Mouse (Mus musculus) layer of hippocampus, postnatal 14 days (tissue): ENCODE results near the gene 3425401B19Rik. TPM values are rescaled to one million over a fixed set of nuclear protein-coding genes. Genes with fewer than 3 reads are reported as not detected.

Source experiments
- DNase-seq, 2 experiments: peaks; one replicate each; pipeline ENCODE4 v3.0.0; 2021 to 2022; ENCODE audit warnings: low spot score in 2 of 2, mixed read lengths in 1 of 2
- total RNA-seq, 2 experiments: library from RNA; stranded (reverse); gene quantifications; 2 replicates each; pipeline ENCODE4 v1.2.3; 2021

3425401B19Rik gene
- total RNA-seq, 2 experiments from 2014 or later = 0.07 TPM; not detected in 1

DNA sequence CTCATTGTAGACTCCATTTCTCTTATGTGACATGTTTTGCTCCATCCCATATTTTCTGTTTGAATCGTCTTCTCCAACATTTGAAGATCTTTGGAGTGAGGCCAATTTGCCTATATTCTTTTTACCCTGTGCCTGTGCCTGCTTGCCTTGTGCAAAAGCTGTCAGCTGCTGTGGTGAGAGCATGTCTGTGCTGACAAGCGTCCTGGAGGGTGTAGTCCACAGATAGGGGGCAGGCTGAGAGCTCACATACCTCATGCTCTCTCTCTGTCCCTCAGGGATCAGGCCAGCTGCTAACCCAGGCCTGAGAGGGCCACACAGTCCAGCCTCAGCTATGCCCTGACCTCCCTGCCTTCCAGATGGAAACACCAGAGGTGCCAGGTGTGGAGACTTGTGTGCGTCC, 11.9 kb downstream of the 3425401B19Rik start:
- peak in 1 of 2 experiments; percentile 9 for DNase-seq

GRCm38 (mm10) chr14:32663099-32663498, 22.0 kb downstream of the 3425401B19Rik start:
- no peak for DNase-seq

DNA sequence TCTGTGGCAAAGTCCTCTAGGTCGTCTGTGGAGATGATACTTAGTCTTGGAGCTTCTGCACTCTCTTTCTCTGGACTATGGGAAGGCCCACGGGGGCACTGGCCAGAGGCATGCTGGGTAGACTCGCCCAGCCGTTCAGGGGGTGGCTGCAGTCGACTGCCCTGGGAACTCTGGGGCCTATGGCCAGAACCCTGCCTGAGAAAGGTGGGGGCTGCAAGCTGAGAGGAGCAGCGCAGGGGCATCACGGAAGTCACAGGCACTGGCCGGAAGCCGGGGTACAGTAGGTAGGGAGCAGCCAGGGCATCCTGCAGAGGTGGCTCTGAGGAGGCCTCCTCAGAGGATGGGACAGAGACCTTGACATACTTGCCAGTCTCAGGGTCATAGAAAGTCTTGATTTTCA, 25.3 kb downstream of the 3425401B19Rik start:
- DNase-seq = no peak

GRCm38 (mm10) chr14:32638485-32638884, 46.6 kb downstream of the 3425401B19Rik start:
- no peak for DNase-seq

DNA sequence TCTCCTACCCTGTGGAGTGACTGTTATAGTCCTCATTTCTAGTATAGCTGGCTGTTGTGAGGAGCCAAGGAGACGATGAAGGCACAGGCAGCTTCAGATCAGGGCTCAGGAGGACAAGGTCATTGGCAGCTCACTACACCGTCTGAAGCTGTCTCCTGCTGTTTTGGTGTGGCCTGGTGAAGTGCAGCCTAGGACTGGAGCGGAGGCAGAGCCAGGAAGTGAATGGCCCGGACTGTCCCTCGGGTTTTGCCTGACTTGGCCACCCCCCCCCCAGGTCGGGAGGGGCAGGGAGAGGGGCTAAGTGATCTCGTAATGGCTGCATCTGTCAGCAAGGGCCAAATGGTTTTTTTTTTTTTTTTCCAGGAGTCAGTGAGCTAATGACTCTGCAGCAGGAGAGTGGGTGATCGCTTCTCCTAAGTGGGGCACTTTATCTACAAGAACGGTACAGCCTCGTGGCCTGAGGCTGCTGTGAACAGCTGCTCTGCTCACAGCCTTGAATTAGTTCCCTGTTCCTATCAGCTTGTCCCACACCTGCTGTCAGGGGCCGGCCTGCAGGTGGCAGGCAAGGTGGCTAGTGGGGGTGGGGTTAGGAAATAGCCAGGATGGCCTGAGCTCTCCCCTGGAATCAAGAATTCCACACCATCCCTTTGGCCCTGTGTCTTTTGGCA, 50.9 kb downstream of the 3425401B19Rik start:
- no peak for DNase-seq

- no peak for DNase-seq
These were observed 52.0 kb downstream of the 3425401B19Rik start for GRCm38 (mm10) chr14:32632908-32633600.

DNA sequence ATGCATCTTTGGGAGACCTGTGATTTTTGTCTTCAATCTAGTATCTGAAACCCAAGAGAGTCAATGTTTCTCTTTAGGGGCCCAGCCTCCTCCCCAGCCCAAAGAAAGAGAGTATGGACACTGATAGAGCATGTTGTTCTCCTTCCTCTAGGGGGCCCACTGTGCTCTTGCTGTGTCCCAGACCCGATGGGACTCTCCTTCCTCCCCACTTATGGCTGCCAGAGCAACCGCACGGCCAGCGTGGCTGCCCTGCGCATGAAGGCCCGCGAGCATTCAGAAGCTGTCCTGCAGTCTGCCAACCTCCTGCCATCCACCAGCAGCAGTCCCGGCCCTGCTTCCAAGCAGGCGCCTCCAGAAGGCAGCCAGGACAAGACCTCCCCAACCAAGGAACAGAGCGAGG, 56.5 kb downstream of the 3425401B19Rik start:
- peak in 1 of 2 experiments; percentile 13 for DNase-seq

DNA sequence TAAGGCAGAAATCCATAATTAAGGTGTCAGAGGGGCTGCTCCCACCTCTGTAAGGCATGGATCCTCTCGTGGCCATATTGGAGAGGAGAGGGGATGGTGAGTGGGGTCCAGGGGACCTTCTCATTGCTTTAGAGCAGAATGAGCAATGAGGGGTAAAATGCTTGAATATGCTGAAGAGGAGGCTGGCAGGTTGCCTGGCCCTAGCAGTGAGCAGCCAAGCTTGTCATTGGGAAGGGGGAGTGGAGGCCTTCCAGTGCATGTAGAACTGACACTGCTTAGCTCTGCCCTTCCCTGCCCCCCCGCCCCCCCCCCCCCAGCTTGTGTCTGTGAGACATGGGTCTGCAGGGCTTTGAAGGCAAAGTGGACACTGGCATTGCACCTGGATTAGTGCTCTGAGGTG, 57.8 kb downstream of the 3425401B19Rik start:
- no peak for DNase-seq

DNA sequence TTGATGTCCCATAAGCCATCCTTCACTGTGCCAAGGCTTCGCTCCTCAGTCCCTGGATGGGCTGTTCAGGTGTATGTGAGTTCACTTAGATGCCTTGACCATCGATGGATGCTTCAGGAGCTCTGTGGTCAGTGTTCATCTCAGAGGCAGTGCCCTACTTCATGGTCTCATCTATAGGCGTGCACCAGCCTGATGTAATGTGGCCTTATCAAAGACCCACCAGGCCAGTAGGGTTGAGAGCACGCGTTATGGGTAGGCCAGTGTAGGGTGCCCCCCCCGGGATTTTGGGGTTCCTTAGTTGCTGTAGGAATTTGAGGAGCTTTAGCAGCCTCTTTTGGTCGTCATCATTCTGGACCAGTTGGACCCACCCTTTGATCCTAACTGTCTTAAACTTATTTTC, 60.3 kb downstream of the 3425401B19Rik start:
- DNase-seq = no peak

DNA sequence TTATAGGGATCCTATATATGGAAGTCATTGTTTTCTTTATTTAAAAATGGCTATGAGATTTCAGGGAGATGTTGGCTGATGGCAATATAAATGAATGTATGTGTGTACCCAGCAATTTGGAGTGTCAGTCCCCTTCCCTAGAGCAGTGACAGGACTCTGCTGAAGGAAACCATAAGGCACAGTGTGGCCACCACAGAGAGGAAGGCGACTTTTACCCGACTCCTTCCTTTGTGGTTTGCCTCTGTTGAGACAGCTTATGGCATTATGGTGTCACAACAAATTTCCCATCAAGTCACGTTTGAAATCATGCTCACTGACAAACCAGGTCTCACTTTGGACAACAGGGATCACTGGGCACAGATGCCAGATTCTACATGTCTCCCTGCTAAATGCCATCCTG, 60.8 kb downstream of the 3425401B19Rik start:
- no peak for DNase-seq

DNA sequence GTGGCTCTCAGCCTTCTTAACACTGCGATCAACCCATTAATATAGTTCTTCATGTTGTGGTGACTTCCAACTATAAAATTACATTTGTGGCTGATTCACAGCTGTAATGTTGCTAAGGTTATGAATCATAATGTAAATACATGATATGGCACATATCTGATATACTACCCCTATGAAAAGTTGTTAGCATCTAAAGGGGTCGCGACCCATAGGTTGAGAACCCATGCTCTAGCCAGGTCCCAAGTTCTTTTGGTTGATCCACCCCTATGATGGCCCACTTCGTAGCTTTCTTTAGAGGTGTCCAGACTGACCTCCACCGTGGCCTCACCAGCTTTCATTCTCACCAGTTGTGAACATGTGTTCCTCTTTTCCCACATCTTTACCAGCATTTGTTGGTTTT, 67.8 kb downstream of the 3425401B19Rik start:
- DNase-seq = no peak

GRCm38 (mm10) chr14:32609392-32609791, 75.7 kb downstream of the 3425401B19Rik start:
- DNase-seq = peak; percentile 17 to 57

Other genes with a start within 250 kb of the 3425401B19Rik start
- under 1 TPM in 1 of 2 experiments, not detected in 1; 0.21 TPM for gene Slc18a3, start 220.4 kb downstream of the 3425401B19Rik start, total RNA-seq
- under 1 TPM in 1 of 2 experiments, not detected in 1; 0.12 TPM for gene Chat, start 219.3 kb downstream of the 3425401B19Rik start, total RNA-seq
- gene Ercc6, start 171.8 kb downstream of the 3425401B19Rik start, total RNA-seq = 10 to 100 TPM; 18.9 to 20.5 TPM
- not detected for gene Prrxl1, start 85.9 kb downstream of the 3425401B19Rik start, total RNA-seq
- 1 to 10 TPM in 1 of 2 experiments, under 1 TPM in 1; 0.29 to 1.5 TPM for gene Tmem273, start 100.7 kb upstream of the 3425401B19Rik start, total RNA-seq
- gene Fam170b, start 148.7 kb upstream of the 3425401B19Rik start, total RNA-seq = not detected
- 1 to 10 TPM; 4.7 to 5.0 TPM for gene Vstm4, start 171.5 kb upstream of the 3425401B19Rik start, total RNA-seq